Mouse (Mus musculus) bone marrow macrophage, adult 2 months (primary cell): ENCODE measurements around the gene Pik3ip1. TPM values are rescaled to one million over a fixed set of nuclear protein-coding genes. Genes with fewer than 3 reads are reported as not detected.
A peak's percentile ranks its signal among the peaks of the same experiment; 100 is the strongest.

Experiments used
- H3K27ac ChIP-seq: 2 replicates; pipeline ENCODE4 v1.5.1; 2012; ENCODE audit warnings: low read depth, low read length; ENCODE audit not compliant: insufficient read depth
- H3K4me1 ChIP-seq: 2 replicates; pipeline ENCODE4 v1.6.1; 2012; ENCODE audit warnings: low read length; ENCODE audit not compliant: control insufficient read depth, insufficient read depth
- H3K4me3 ChIP-seq: 2 replicates; pipeline ENCODE4 v1.5.1; 2012; ENCODE audit warnings: mild to moderate bottlenecking, low read length, moderate library complexity; ENCODE audit not compliant: insufficient read depth
- CTCF ChIP-seq: IDR thresholded peaks from 2 replicates; pipeline ENCODE4 v1.5.1; 2012; ENCODE audit warnings: low read depth, mild to moderate bottlenecking, low read length, moderate library complexity
- POLR2A ChIP-seq: IDR thresholded peaks from 2 replicates; pipeline ENCODE4 v1.6.1; 2012; ENCODE audit warnings: mild to moderate bottlenecking, low read depth, low read length, borderline replicate concordance
- polyA plus RNA-seq: library from polyadenylated mRNA; stranded (reverse); fragments of >200 nt; gene quantifications from 2 replicates; pipeline ENCODE4 v1.2.4, GENCODE M21; 2012; ENCODE audit not compliant: missing spikeins, insufficient read depth, insufficient read length

Gene Pik3ip1
- polyA plus RNA-seq, 1 experiment: 1.7 TPM

- H3K4me3 ChIP-seq: no peak overlapping the region
- TF ChIP-seq CTCF (no peak), POLR2A (no peak)
- H3K27ac ChIP-seq: no peak overlapping the region
- H3K4me1 ChIP-seq: peaks cover 3% of the 10 kb centered on the region
Measured at GRCm38 (mm10) chr11:3301075-3301474, 29.1 kb upstream of the Pik3ip1 start.

GRCm38 (mm10) chr11:3302385-3302784 lies 27.8 kb upstream of the Pik3ip1 start:
- TF ChIP-seq CTCF: no peak
- no peak for TF ChIP-seq POLR2A

GRCm38 (mm10) chr11:3302792-3303191 lies 27.4 kb upstream of the Pik3ip1 start:
- peaks cover 3% of the 10 kb centered on the region; the same call in 1 of the 2 replicates for H3K4me1 ChIP-seq
- H3K4me3 ChIP-seq: no peak overlapping the region
- no peak for TF ChIP-seq CTCF
- no peak for TF ChIP-seq POLR2A
- H3K27ac ChIP-seq: no peak overlapping the region

More at GRCm38 (mm10) chr11:3302385-3302784, 27.8 kb upstream of the Pik3ip1 start:
- Histone ChIP-seq H3K4me1 (peaks cover 6% of the 10 kb centered on the region), H3K4me3 (no peak overlapping the region), H3K27ac (no peak overlapping the region)

GRCm38 (mm10) chr11:3305821-3306220 lies 24.4 kb upstream of the Pik3ip1 start:
- no peak overlapping the region for H3K27ac ChIP-seq
- no peak overlapping the region for H3K4me3 ChIP-seq
- H3K4me1 ChIP-seq: peaks cover 5% of the 10 kb centered on the region
- TF ChIP-seq POLR2A: no peak
- TF ChIP-seq CTCF: no peak

GRCm38 (mm10) chr11:3307875-3308274 lies 22.3 kb upstream of the Pik3ip1 start:
- TF ChIP-seq CTCF (no peak), POLR2A (no peak)
- H3K27ac ChIP-seq: no peak overlapping the region; the same call in 1 of the 2 replicates
- H3K4me1 ChIP-seq: peaks cover 10% of the 10 kb centered on the region

GRCm38 (mm10) chr11:3309884-3310283 lies 20.3 kb upstream of the Pik3ip1 start:
- no peak overlapping the region for H3K27ac ChIP-seq
- TF ChIP-seq POLR2A (no peak), CTCF (no peak)
- H3K4me1 ChIP-seq: peaks cover 10% of the 10 kb centered on the region
- H3K4me3 ChIP-seq: no peak overlapping the region

More at GRCm38 (mm10) chr11:3307875-3308274, 22.3 kb upstream of the Pik3ip1 start:
- no peak overlapping the region for H3K4me3 ChIP-seq

- H3K4me3 ChIP-seq: no peak overlapping the region
- TF ChIP-seq POLR2A: no peak
- no peak for TF ChIP-seq CTCF
- H3K4me1 ChIP-seq: peaks cover 10% of the 10 kb centered on the region
- no peak overlapping the region for H3K27ac ChIP-seq
Measured at GRCm38 (mm10) chr11:3310789-3311585, 19.2 kb upstream of the Pik3ip1 start.

- Histone ChIP-seq H3K4me3 (no peak overlapping the region), H3K4me1 (peaks cover 10% of the 10 kb centered on the region), H3K27ac (no peak overlapping the region)
- TF ChIP-seq CTCF: no peak
- no peak for TF ChIP-seq POLR2A
Measured at GRCm38 (mm10) chr11:3311586-3312347, 18.4 kb upstream of the Pik3ip1 start.

- no peak overlapping the region for H3K27ac ChIP-seq
- no peak overlapping the region for H3K4me3 ChIP-seq
- H3K4me1 ChIP-seq: peaks cover 8% of the 10 kb centered on the region
- TF ChIP-seq CTCF: no peak
- TF ChIP-seq POLR2A: no peak
Measured at GRCm38 (mm10) chr11:3313294-3313693, 16.9 kb upstream of the Pik3ip1 start.

GRCm38 (mm10) chr11:3314148-3314547 lies 16.1 kb upstream of the Pik3ip1 start:
- Histone ChIP-seq H3K4me3 (no peak overlapping the region), H3K27ac (no peak overlapping the region), H3K4me1 (peaks cover 9% of the 10 kb centered on the region)
- TF ChIP-seq POLR2A (no peak), CTCF (peak; percentile 74)
